Mouse (Mus musculus) limb, embryonic 14.5 days (tissue): ENCODE results near the gene Tctn1. TPM values are rescaled to one million over a fixed set of nuclear protein-coding genes. Genes with fewer than 3 reads are reported as not detected.

Experiments
- ATAC-seq: fragments of 200-750 bp; cut with Nextera tagmentation; 2 replicates; pipeline ENCODE4 v1.8.0; 2017; ENCODE audit warnings: low read depth, moderate number of reproducible peaks, moderate TSS enrichment; ENCODE audit not compliant: low FRiP score
- DNase-seq: peaks from one replicate; pipeline ENCODE4 v3.0.0-alpha.2; 2015; ENCODE audit warnings: low spot score
- H3K27ac ChIP-seq: fragments of 300-500 bp; sonication (generic); replicated peaks from 2 replicates; pipeline ENCODE4 v1.5.1; 2014; ENCODE audit warnings: low read depth, mild to moderate bottlenecking, low read length, moderate library complexity, mixed read lengths
- H3K27me3 ChIP-seq: fragments of 300-500 bp; sonication (generic); 2 replicates; pipeline ENCODE4 v1.6.1; 2014; ENCODE audit warnings: low read length, mixed read lengths; ENCODE audit not compliant: control insufficient read depth, insufficient read depth
- H3K36me3 ChIP-seq: fragments of 300-500 bp; sonication (generic); 2 replicates; pipeline ENCODE4 v1.6.1; 2014; ENCODE audit warnings: mild to moderate bottlenecking, low read length, moderate library complexity, mixed read lengths; ENCODE audit not compliant: control insufficient read depth, insufficient read depth
- H3K4me1 ChIP-seq: fragments of 300-500 bp; sonication (generic); 2 replicates; pipeline ENCODE4 v1.6.1; 2014; ENCODE audit warnings: antibody characterized with exemption, low read length, mixed read lengths; ENCODE audit not compliant: control insufficient read depth, insufficient read depth
- H3K4me2 ChIP-seq: fragments of 300-500 bp; sonication (generic); replicated peaks from 2 replicates; pipeline ENCODE4 v1.6.1; 2014; ENCODE audit warnings: low read depth, mild to moderate bottlenecking, low read length, moderate library complexity; ENCODE audit not compliant: severe bottlenecking
- H3K4me3 ChIP-seq: fragments of 300-500 bp; sonication (generic); replicated peaks from 2 replicates; pipeline ENCODE4 v1.5.1; 2014; ENCODE audit warnings: low read length
- H3K9ac ChIP-seq: fragments of 300-500 bp; sonication (generic); 2 replicates; pipeline ENCODE4 v1.6.1; 2014; ENCODE audit warnings: mild to moderate bottlenecking, low read depth, low read length, moderate library complexity; ENCODE audit not compliant: severe bottlenecking
- H3K9me3 ChIP-seq: fragments of 300-500 bp; sonication (generic); 2 replicates; pipeline ENCODE4 v1.6.1; 2016; ENCODE audit warnings: low read length; ENCODE audit not compliant: control insufficient read depth
- POLR2A ChIP-seq: fragments of 200-500 bp; IDR thresholded peaks from 2 replicates; pipeline ENCODE4 v1.8.0; 2012; ENCODE audit warnings: inconsistent platforms, mild to moderate bottlenecking, moderate library complexity, borderline replicate concordance; ENCODE audit not compliant: insufficient read depth, insufficient read length; ENCODE audit errors: extremely low read depth
- WGBS: fragments of 180-500 bp; shearing (Covaris S2); extraction: QIAGEN DNeasy Blood & Tissue Kit; methylation state at CpG from one replicate; pipeline ENCODE4 v1.1.7; 2014; 5-methylcytosine and 5-hydroxymethylcytosine counted together
- polyA plus RNA-seq, 2 experiments: library from polyadenylated mRNA; depleted of rRNA in 1 of 2; stranded (reverse) in 1 of 2; unstranded in 1 of 2; fragments of >200 nt; fragmentation: Nextera tagmentation in 1 of 2; extraction: Ambion mirVana in 1 of 2; gene quantifications; 2 replicates each; pipeline versions ENCODE4 v1.2.1 to v1.2.3; 2012 to 2014

Tctn1 gene
- polyA plus RNA-seq, 2 experiments: 5.5 to 28.3 TPM

- no peaks in the 10 kb centered on the region for H3K9me3 ChIP-seq
- WGBS: 90% methylated on average over 11 of the region's 11 CpGs
- no peak overlapping the region for H3K27ac ChIP-seq
- peaks cover 32% of the 10 kb centered on the region for H3K36me3 ChIP-seq
- H3K27me3 ChIP-seq: no peaks in the 10 kb centered on the region
- TF ChIP-seq POLR2A: no peak
- no peak overlapping the region for H3K9ac ChIP-seq
- no peak for ATAC-seq
- H3K4me2 ChIP-seq: no peak overlapping the region
- H3K4me1 ChIP-seq: 0 out of 2 replicates have a peak, but pooled peaks cover 1% of the 10 kb centered on the region
- DNase-seq: no peak
- H3K4me3 ChIP-seq: no peak overlapping the region
Measured at GRCm38 (mm10) chr5:122240521-122240920, 23.7 kb downstream of the Tctn1 start.

GRCm38 (mm10) chr5:122239618-122240017 is 24.6 kb downstream of the Tctn1 start:
- Histone ChIP-seq H3K4me1 (peaks cover 8% of the 10 kb centered on the region), H3K9ac (no peak overlapping the region), H3K27ac (no peak overlapping the region), H3K4me2 (no peak overlapping the region), H3K4me3 (no peak overlapping the region), H3K27me3 (no peaks in the 10 kb centered on the region), H3K36me3 (peaks cover 32% of the 10 kb centered on the region), H3K9me3 (no peaks in the 10 kb centered on the region)
- no peak for ATAC-seq
- TF ChIP-seq POLR2A: no peak
- 76% methylated on average over 7 of the region's 7 CpGs for WGBS
- DNase-seq: no peak

- no peak overlapping the region for H3K4me2 ChIP-seq
- no peak overlapping the region for H3K4me3 ChIP-seq
- H3K4me1 ChIP-seq: peaks cover 14% of the 10 kb centered on the region
- DNase-seq (no peak), ATAC-seq (no peak)
- H3K9ac ChIP-seq: no peak overlapping the region
- WGBS: 71% methylated on average over 5 of the region's 5 CpGs
- peaks cover 26% of the 10 kb centered on the region for H3K36me3 ChIP-seq
- no peaks in the 10 kb centered on the region for H3K27me3 ChIP-seq
- H3K27ac ChIP-seq: no peak overlapping the region
- no peak for TF ChIP-seq POLR2A
- H3K9me3 ChIP-seq: no peaks in the 10 kb centered on the region
Measured at GRCm38 (mm10) chr5:122237200-122237599, 27.1 kb downstream of the Tctn1 start.

GRCm38 (mm10) chr5:122235196-122235836 is 28.9 kb downstream of the Tctn1 start:
- DNase-seq: no peak
- H3K4me2 ChIP-seq: no peak overlapping the region

GRCm38 (mm10) chr5:122234319-122235195 is 29.7 kb downstream of the Tctn1 start:
- Histone ChIP-seq H3K27me3 (no peaks in the 10 kb centered on the region), H3K4me2 (no peak overlapping the region), H3K9ac (no peak overlapping the region), H3K36me3 (peaks cover 8% of the 10 kb centered on the region), H3K4me1 (peaks cover 15% of the 10 kb centered on the region), H3K4me3 (no peak overlapping the region), H3K27ac (0 out of 2 replicates have a peak overlapping the region, but pooled peaks have one; percentile 9), H3K9me3 (no peaks in the 10 kb centered on the region)
- ATAC-seq (no peak), DNase-seq (no peak)
- TF ChIP-seq POLR2A: no peak
- 68% methylated on average over 9 of the region's 9 CpGs for WGBS

More at GRCm38 (mm10) chr5:122235196-122235836, 28.9 kb downstream of the Tctn1 start:
- no peaks in the 10 kb centered on the region for H3K9me3 ChIP-seq
- H3K36me3 ChIP-seq: peaks cover 10% of the 10 kb centered on the region
- H3K4me1 ChIP-seq: peaks cover 15% of the 10 kb centered on the region
- H3K27ac ChIP-seq: 0 out of 2 replicates have a peak overlapping the region, but pooled peaks have one; percentile 9
- 46% methylated on average over 9 of the region's 9 CpGs for WGBS
- no peak overlapping the region for H3K9ac ChIP-seq
- peak; percentile 31; the same call in 1 of the 2 replicates for ATAC-seq
- H3K4me3 ChIP-seq: no peak overlapping the region
- no peak for TF ChIP-seq POLR2A
- no peaks in the 10 kb centered on the region for H3K27me3 ChIP-seq
